Mouse (Mus musculus) cortical plate, adult 2 months (tissue): ENCODE data around the gene Myo6. TPM values are rescaled to one million over a fixed set of nuclear protein-coding genes. Genes with fewer than 3 reads are reported as not detected.

Source experiments
- H3K27ac ChIP-seq: fragments of 200-500 bp; 2 replicates; pipeline ENCODE4 v1.5.1; 2012; ENCODE audit warnings: low read length, control low read depth, inconsistent platforms; ENCODE audit not compliant: insufficient read depth
- H3K4me1 ChIP-seq: fragments of 200-500 bp; 2 replicates; pipeline ENCODE4 v1.6.1; 2011; ENCODE audit warnings: low read length; ENCODE audit not compliant: control insufficient read depth, insufficient read depth
- H3K4me3 ChIP-seq: fragments of 200-500 bp; 2 replicates; pipeline ENCODE4 v1.5.1; 2011; ENCODE audit warnings: mild to moderate bottlenecking, low read length, control low read depth; ENCODE audit not compliant: insufficient read depth
- CTCF ChIP-seq: fragments of 200-500 bp; IDR thresholded peaks from 2 replicates; pipeline ENCODE4 v1.5.1; 2011; ENCODE audit warnings: mild to moderate bottlenecking, control low read depth, low read length; ENCODE audit not compliant: insufficient read depth; ENCODE audit errors: extremely low read depth
- POLR2A ChIP-seq: fragments of 200-500 bp; IDR thresholded peaks from 2 replicates; pipeline ENCODE4 v1.6.1; 2011; ENCODE audit warnings: mild to moderate bottlenecking, low read length, control low read depth; ENCODE audit not compliant: insufficient read depth; ENCODE audit errors: extremely low read depth
- polyA plus RNA-seq: library from polyadenylated mRNA; depleted of rRNA; stranded (reverse); fragments of >200 nt; gene quantifications from 2 replicates; pipeline ENCODE4 v1.2.3, GENCODE M21; 2012

Gene Myo6
- polyA plus RNA-seq, 1 experiment = 48.9 TPM

DNA sequence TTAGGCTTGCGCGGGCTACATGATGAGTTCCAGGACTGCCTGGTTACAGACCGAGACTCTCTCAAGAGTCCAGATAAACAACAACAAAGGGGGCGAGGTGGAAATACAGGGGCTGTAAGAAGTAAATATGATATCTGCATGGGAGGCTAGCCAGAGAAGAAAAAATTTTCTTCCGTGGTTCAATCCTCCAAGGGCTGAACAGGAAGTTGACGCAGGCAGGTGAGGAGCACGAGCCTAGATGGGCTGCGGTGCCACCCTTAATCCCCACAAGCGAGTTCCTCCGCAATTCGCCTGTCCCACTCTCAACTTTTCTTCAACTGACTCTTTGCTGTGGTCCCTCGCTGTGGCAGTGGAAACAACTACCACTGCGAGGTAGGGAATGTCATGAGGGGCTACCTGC, 640 bp upstream of the Myo6 start:
- TF ChIP-seq CTCF (no peak), POLR2A (no peak)
- peak overlapping the region; percentile 68 for H3K4me3 ChIP-seq
- peaks cover 2% of the 10 kb centered on the region; the same call in 1 of the 2 replicates for H3K4me1 ChIP-seq
- no peak overlapping the region for H3K27ac ChIP-seq

DNA sequence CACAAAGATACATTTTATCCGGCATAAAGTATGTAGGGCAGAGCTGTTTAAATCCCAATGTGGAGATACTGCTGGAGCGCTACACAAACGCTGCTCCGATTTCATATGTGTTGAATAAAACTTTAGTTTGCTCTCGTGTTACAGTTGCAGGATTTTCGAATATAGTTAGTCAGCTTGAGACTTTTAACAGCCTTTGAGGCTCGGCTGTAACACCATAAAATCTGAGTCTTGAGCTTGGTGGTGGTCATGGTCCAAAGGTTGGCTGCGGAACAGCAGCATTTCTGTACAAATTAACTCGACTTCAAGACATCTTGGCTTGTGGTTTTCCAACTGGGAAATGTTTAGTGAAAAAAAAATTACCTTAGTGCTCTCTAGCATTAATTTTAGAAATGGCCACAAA, 859 bp downstream of the Myo6 start:
- H3K27ac ChIP-seq = no peak overlapping the region
- peak overlapping the region; percentile 68 for H3K4me3 ChIP-seq
- no peak for TF ChIP-seq POLR2A
- no peak for TF ChIP-seq CTCF
- H3K4me1 ChIP-seq = peaks cover 2% of the 10 kb centered on the region; the same call in 1 of the 2 replicates

DNA sequence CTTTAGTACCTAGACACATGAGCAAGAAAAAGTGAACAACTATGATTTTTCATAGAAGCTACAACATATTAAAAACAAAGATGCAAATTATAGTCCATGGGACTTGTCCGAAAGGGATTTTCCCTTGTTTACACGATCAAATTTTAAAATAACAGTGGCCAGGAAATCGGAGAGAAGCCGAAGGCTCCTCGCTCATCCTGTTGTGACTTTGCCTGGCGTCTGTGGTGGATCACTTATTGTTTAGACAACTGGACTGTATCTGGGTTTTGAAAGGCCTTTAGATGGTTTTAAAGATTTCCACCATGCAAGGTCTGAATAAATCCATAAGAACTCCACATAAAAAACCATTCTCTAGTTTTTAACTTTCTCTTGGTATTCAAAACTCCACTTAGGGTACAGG, 1.6 kb downstream of the Myo6 start:
- peaks cover 2% of the 10 kb centered on the region; the same call in 1 of the 2 replicates for H3K4me1 ChIP-seq
- TF ChIP-seq POLR2A (no peak), CTCF (no peak)
- no peak overlapping the region for H3K27ac ChIP-seq
- H3K4me3 ChIP-seq = peak overlapping the region; percentile 68; the same call in 1 of the 2 replicates

DNA sequence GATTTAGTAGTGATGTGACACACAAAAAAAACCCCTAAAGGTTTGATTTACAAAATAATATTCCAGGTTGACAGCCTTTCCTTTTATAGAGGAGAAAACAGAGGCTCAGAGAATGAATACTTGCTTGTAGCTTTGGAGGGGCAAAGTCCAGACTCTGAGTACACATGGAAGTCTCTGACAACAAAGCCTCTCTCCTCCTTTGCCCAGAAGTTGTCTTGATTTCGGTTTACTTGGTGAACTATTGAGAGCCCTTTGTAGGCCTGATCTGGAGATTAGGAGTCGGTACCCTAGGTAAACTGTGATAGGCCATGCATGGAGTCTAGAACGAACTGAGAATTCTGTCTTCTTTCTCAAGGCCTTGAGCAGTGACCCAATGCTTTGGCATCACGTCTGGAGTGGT, 2.3 kb downstream of the Myo6 start:
- Histone ChIP-seq H3K4me3 (no peak overlapping the region), H3K4me1 (peaks cover 2% of the 10 kb centered on the region; the same call in 1 of the 2 replicates), H3K27ac (no peak overlapping the region)
- TF ChIP-seq POLR2A (no peak), CTCF (no peak)

DNA sequence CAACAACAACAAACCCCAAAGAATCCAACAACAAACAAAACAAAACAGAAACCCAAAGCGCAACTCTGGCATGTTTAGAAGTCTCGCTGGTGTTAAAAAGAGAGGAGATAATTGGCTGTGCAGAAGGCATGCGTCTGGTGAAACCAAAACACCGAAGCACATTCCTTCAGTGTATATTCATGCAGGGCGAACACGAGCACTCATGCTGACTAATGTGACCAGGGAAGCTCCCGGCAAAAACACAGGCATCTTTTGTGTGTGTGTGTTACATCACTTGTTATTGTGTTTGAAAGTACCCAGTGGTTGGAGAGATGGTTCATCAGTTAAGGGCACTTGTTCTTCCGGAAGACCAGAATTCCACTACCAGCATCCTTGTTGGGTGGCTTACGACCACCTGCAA, 4.7 kb downstream of the Myo6 start:
- Histone ChIP-seq H3K4me3 (no peak overlapping the region), H3K27ac (no peak overlapping the region; the same call in 1 of the 2 replicates), H3K4me1 (peaks cover 4% of the 10 kb centered on the region; the same call in 1 of the 2 replicates)
- no peak for TF ChIP-seq POLR2A
- TF ChIP-seq CTCF = no peak

DNA sequence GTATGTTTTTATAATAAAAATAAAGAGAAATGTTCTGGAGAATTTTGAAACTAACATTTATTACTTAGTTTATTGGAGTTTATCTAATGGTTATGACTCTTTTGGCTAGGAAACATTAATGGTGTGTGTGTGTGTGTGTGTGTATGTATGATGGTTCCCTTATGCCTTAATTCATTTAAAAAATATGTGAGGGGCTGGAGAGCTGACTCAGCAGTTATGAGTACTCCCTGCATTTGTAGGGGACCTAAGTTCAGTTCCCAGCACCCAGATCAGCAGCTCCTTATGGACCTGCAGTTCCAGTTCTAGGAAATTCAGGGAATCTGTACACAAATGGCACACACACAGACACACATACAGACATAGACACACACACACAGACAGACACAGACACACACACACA, 6.4 kb downstream of the Myo6 start:
- TF ChIP-seq POLR2A = no peak
- H3K4me1 ChIP-seq = peaks cover 4% of the 10 kb centered on the region; the same call in 1 of the 2 replicates
- H3K27ac ChIP-seq = no peak overlapping the region
- H3K4me3 ChIP-seq = no peak overlapping the region

DNA sequence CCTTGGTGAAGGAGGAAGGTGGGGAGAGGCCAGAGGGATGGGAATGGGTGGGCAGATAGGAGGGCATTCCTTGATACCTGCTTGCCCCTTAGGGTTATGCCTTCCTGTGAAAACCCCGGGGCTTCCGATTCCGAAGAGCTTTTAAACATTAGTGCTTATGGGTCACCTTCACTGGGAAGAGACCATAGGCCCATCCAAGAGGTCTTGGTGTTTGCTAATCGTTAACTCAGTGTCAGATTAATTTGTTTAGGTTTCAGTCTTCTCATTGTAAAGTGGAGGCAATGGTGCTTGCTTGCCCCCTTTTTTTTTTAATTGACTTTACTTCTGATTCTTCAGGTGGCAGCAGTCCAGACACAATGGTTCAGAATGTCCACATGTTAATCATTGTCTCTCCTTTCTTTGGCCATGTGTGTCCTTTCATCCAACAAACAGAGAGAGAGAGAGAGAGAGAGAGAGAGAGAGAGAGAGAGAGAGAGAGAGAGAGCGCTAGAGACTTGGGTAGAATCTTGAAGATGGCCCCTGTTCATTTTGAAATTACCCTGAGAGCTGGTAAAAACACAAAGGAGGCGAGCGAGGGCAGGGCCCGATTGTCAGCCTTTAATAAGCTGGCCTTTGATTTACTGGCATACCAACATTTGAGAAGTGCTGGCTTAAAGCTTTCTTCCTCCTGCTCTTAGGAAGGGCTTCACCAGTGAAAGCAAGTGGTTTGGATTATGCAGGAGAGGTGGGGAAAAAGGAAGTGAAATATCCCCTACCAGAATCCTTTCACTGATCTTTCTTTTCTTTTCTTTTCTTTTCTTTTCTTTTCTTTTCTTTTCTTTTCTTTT, 7.8 kb downstream of the Myo6 start:
- Histone ChIP-seq H3K4me1 (peaks cover 2% of the 10 kb centered on the region; the same call in 1 of the 2 replicates), H3K4me3 (no peak overlapping the region), H3K27ac (no peak overlapping the region)
- TF ChIP-seq POLR2A = no peak

DNA sequence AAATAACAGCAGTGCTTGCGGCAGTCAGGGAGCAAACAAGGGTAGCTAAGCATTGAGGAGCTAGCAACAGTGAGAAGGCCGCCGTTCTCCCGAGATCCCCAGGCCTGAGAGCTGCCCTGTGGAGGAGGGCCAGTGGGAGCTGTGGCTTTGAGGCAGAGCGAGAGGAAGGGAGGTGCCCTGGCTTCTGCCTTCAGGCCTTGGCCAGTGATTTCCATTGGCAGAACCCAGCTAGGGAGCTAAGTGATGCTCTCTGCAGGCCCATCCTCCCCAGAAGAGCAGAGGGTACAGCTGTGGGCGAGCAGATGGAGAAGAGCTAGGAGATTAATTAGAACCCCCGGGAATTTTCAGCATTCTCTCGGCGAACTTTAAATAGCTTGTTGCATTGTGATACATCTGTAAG, 8.8 kb downstream of the Myo6 start:
- TF ChIP-seq CTCF = no peak
- TF ChIP-seq POLR2A = no peak
- peak overlapping the region; percentile 21; the same call in 1 of the 2 replicates for H3K27ac ChIP-seq
- peaks cover 2% of the 10 kb centered on the region; the same call in 1 of the 2 replicates for H3K4me1 ChIP-seq
- H3K4me3 ChIP-seq = no peak overlapping the region

DNA sequence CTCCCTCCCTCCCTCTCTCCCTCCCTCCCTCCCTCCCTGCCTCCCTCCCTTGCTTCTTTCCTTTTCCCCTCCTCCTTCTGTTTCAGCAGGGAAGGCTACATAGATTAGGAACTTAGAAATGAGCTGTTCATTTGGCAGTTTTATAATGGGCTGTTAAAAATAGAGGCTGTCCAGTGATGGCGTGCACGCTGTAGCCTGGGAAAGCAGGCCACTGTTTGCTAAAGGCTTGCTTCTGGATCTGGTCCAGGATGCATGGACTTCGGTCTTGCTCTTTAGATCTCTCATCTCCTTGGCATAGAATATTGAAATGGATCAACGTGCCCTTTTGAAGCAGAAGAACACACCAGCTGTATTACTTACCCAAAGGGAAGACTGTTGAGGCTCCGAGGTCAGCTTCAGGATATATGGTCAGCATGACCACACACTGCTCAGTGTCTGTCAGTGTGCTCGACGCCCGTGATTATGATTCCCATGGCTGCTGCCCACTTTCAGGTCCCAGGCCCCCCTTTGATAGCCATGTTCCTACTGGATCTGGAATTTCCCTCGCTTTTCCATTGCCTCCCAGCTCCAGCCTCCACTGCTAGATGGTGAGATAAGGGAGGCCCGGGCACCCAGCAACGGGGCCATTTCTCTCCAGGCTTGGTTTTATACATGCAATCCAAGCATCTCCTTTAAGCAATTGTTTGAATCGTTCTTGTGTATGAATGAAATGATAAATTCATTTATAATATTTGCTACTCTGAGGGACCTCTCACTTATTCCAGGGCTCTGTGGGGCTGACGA, 12.1 kb downstream of the Myo6 start:
- H3K4me3 ChIP-seq = no peak overlapping the region
- TF ChIP-seq POLR2A (no peak), CTCF (no peak)
- H3K27ac ChIP-seq = no peak overlapping the region
- H3K4me1 ChIP-seq = peaks cover 2% of the 10 kb centered on the region

DNA sequence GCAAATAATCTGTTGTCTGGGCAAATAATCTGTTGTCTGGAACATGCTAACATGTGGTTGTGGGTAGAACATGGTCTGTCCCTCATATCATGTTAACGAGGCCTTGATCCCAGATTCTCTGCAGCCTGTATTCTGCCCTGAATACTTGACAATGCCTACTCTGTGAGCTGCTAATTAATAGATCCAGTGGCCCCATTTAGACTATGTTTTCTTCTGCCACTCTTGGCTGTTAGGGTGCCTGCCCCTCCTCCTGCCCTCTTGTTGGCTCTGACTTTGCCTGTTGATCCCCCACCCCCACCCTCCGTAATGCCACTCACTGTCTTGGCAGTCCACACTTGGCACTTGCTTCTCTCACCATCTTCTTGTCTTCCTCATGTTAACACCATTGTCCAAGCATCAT, 13.8 kb downstream of the Myo6 start:
- Histone ChIP-seq H3K4me1 (peaks cover under 1% of the 10 kb centered on the region), H3K4me3 (no peak overlapping the region), H3K27ac (no peak overlapping the region)
- TF ChIP-seq CTCF (no peak), POLR2A (no peak)
